Mouse (Mus musculus) liver, embryonic 14.5 days (tissue): Measurements from ENCODE around the gene Mndal. TPM values are rescaled to one million over a fixed set of nuclear protein-coding genes. Genes with fewer than 3 reads are reported as not detected.
"Not testable (repeated sequence)": the region's sequence is repeated elsewhere in the genome, so short reads cannot be mapped to it uniquely, and the experiment has no call there.

Experiments
- ATAC-seq: fragments of 200-750 bp; cut with Nextera tagmentation; 2 replicates; pipeline ENCODE4 v1.8.0; 2017; ENCODE audit warnings: moderate number of reproducible peaks, mild to moderate bottlenecking, moderate library complexity; ENCODE audit not compliant: insufficient read depth
- DNase-seq, 3 experiments: peaks; one replicate each; pipeline ENCODE4 v3.0.0-alpha.2; 2012 to 2013; ENCODE audit warnings: low read depth in 3 of 3, low spot score in 3 of 3
- H3K27ac ChIP-seq: fragments of 300-500 bp; sonication (generic); 2 replicates; pipeline ENCODE4 v1.5.1; 2014; ENCODE audit warnings: moderate library complexity, mild to moderate bottlenecking, control low read depth, inconsistent platforms
- H3K27me3 ChIP-seq: fragments of 300-500 bp; sonication (generic); 2 replicates; pipeline ENCODE4 v1.6.1; 2014; ENCODE audit warnings: mild to moderate bottlenecking, low read length, moderate library complexity; ENCODE audit not compliant: control insufficient read depth, insufficient read depth
- H3K36me3 ChIP-seq: fragments of 300-500 bp; sonication (generic); replicated peaks from 2 replicates; pipeline ENCODE4 v1.6.1; 2014; ENCODE audit warnings: low read depth; ENCODE audit not compliant: control insufficient read depth, insufficient read depth
- H3K4me1 ChIP-seq, 2 experiments: fragments of 200-500 bp in 1 of 2; fragments of 300-500 bp in 1 of 2; sonication (generic) in 1 of 2; replicated peaks; 2 replicates each; pipeline ENCODE4 v1.6.1; 2012 to 2014; ENCODE audit warnings: antibody characterized with exemption in 1 of 2, inconsistent platforms in 1 of 2, low read length in 1 of 2; ENCODE audit not compliant: control insufficient read depth in 2 of 2, insufficient read depth in 2 of 2
- H3K4me2 ChIP-seq: fragments of 300-500 bp; sonication (generic); 2 replicates; pipeline ENCODE4 v1.6.1; 2014; ENCODE audit warnings: low read depth, mild to moderate bottlenecking, control low read depth, moderate library complexity
- H3K4me3 ChIP-seq, 2 experiments: fragments of 200-500 bp in 1 of 2; fragments of 300-500 bp in 1 of 2; sonication (generic) in 1 of 2; 2 replicates each; pipeline ENCODE4 v1.5.1; 2012 to 2014; ENCODE audit warnings: low read depth in 2 of 2, low read length in 2 of 2, mild to moderate bottlenecking in 2 of 2, control low read depth in 1 of 2, inconsistent platforms in 1 of 2, moderate library complexity in 1 of 2; ENCODE audit not compliant: insufficient read depth in 1 of 2
- H3K9ac ChIP-seq: fragments of 300-500 bp; sonication (generic); replicated peaks from 2 replicates; pipeline ENCODE4 v1.6.1; 2014; ENCODE audit warnings: mild to moderate bottlenecking, control low read depth, moderate library complexity
- H3K9me3 ChIP-seq: fragments of 300-500 bp; sonication (generic); 2 replicates; pipeline ENCODE4 v1.6.1; 2016; ENCODE audit warnings: low read length, mixed read lengths; ENCODE audit not compliant: control insufficient read depth
- CTCF ChIP-seq: IDR thresholded peaks from 2 replicates; pipeline ENCODE4 v1.5.1; 2016; ENCODE audit warnings: antibody characterized with exemption, low read depth, control low read depth
- EP300 ChIP-seq: IDR thresholded peaks from 2 replicates; pipeline ENCODE4 v1.6.1; 2016; ENCODE audit warnings: antibody characterized with exemption, low read depth
- WGBS: fragments of 180-500 bp; shearing (Covaris S2); extraction: QIAGEN DNeasy Blood & Tissue Kit; methylation state at CpG from one replicate; pipeline ENCODE4 v1.1.7; 2014; ENCODE audit not compliant: insufficient replicate concordance; 5-methylcytosine and 5-hydroxymethylcytosine counted together
- polyA plus RNA-seq, 2 experiments: library from polyadenylated mRNA; depleted of rRNA in 1 of 2; stranded (reverse) in 1 of 2; unstranded in 1 of 2; fragments of >200 nt; fragmentation: Nextera tagmentation in 1 of 2; extraction: Ambion mirVana in 1 of 2; gene quantifications; 2 replicates each; pipeline versions ENCODE4 v1.2.1 to v1.2.3; 2012 to 2014

Gene Mndal
- polyA plus RNA-seq, 2 experiments, result 2.6 to 2.8 TPM

GRCm38 (mm10) chr1:173866504-173866903 is 75.8 kb downstream of the Mndal start:
- TF ChIP-seq CTCF (no peak), EP300 (no peak)
- no peak overlapping the region for H3K4me3 ChIP-seq
- no peaks in the 10 kb centered on the region for H3K4me1 ChIP-seq
- H3K27ac ChIP-seq, result no peak overlapping the region
- ATAC-seq (peak; percentile 91), DNase-seq (peak; percentile 33 to 45 (median 36))
- H3K4me2 ChIP-seq, result no peak overlapping the region
- no peaks in the 10 kb centered on the region for H3K9me3 ChIP-seq
- WGBS, result 62% methylated on average over 12 of the region's 12 CpGs
- H3K36me3 ChIP-seq, result no peaks in the 10 kb centered on the region
- no peak overlapping the region for H3K9ac ChIP-seq
- H3K27me3 ChIP-seq, result no peaks in the 10 kb centered on the region

- not testable (repeated sequence) for H3K36me3 ChIP-seq, H3K27me3 ChIP-seq, H3K4me2 ChIP-seq, H3K9ac ChIP-seq, H3K4me1 ChIP-seq, H3K4me3 ChIP-seq, H3K27ac ChIP-seq, ATAC-seq, DNase-seq, H3K9me3 ChIP-seq
- peak; percentile 15; the same call in 1 of the 2 replicates for TF ChIP-seq CTCF
Observed at GRCm38 (mm10) chr1:173853711-173854110, 88.6 kb downstream of the Mndal start.

- H3K4me1 ChIP-seq, H3K9me3 ChIP-seq: not testable (repeated sequence)
- WGBS, result 76% methylated on average over 4 of the region's 4 CpGs
Observed at GRCm38 (mm10) chr1:173852853-173853252, 89.4 kb downstream of the Mndal start.

GRCm38 (mm10) chr1:173846193-173846592 is 96.1 kb downstream of the Mndal start:
- ATAC-seq, DNase-seq, H3K4me3 ChIP-seq, H3K9ac ChIP-seq, H3K4me2 ChIP-seq, H3K9me3 ChIP-seq, H3K27ac ChIP-seq, H3K36me3 ChIP-seq, H3K27me3 ChIP-seq: not testable (repeated sequence)
- WGBS, result 41% methylated on average over 4 of the region's 4 CpGs
- peaks cover 3 to 10% of the 10 kb centered on the region in 2 experiments; a peak in 3 of 4 replicates for H3K4me1 ChIP-seq

More at GRCm38 (mm10) chr1:173852853-173853252, 89.4 kb downstream of the Mndal start:
- not testable (repeated sequence) for H3K36me3 ChIP-seq, H3K27ac ChIP-seq, H3K9ac ChIP-seq, H3K4me3 ChIP-seq, DNase-seq, H3K27me3 ChIP-seq, H3K4me2 ChIP-seq
- peak; percentile 18; the same call in 1 of the 2 replicates for ATAC-seq

- peak overlapping the region; percentile 41 for H3K27ac ChIP-seq
- peak; percentile 99 for ATAC-seq
- H3K9me3 ChIP-seq, result no peaks in the 10 kb centered on the region
- no peak for TF ChIP-seq CTCF
- peak; percentile 92 for TF ChIP-seq EP300
- WGBS, result 69% methylated on average over 1 of the region's 1 CpGs
- H3K36me3 ChIP-seq, result no peaks in the 10 kb centered on the region
- H3K4me3 ChIP-seq, result no peak overlapping the region
- no peaks in the 10 kb centered on the region for H3K27me3 ChIP-seq
- H3K4me1 ChIP-seq, result peaks cover 3 to 10% of the 10 kb centered on the region in 2 experiments; a peak in 3 of 4 replicates
- peak overlapping the region; percentile 16; the same call in 1 of the 2 replicates for H3K4me2 ChIP-seq
- DNase-seq, result peak in 2 of 3 experiments; percentile 44 to 64
- H3K9ac ChIP-seq, result no peak overlapping the region
Observed at GRCm38 (mm10) chr1:173844754-173845153, 97.5 kb downstream of the Mndal start.

- not testable (repeated sequence) for DNase-seq, H3K36me3 ChIP-seq, H3K4me3 ChIP-seq, H3K27me3 ChIP-seq, ATAC-seq, H3K9ac ChIP-seq, H3K27ac ChIP-seq, H3K4me1 ChIP-seq, H3K4me2 ChIP-seq, H3K9me3 ChIP-seq
- 32% methylated on average over 2 of the region's 2 CpGs for WGBS
Observed at GRCm38 (mm10) chr1:173821481-173821803, 120.8 kb downstream of the Mndal start.

GRCm38 (mm10) chr1:173820794-173821480 is 121.4 kb downstream of the Mndal start:
- H3K9ac ChIP-seq, H3K36me3 ChIP-seq, H3K4me2 ChIP-seq, H3K9me3 ChIP-seq, H3K4me3 ChIP-seq, DNase-seq, H3K27me3 ChIP-seq, H3K4me1 ChIP-seq, H3K27ac ChIP-seq: not testable (repeated sequence)
- 0 out of 2 replicates have a peak, but pooled peaks have one; percentile 18 for ATAC-seq
- 39% methylated on average over 2 of the region's 2 CpGs for WGBS

GRCm38 (mm10) chr1:173809294-173809693 is 133.0 kb downstream of the Mndal start:
- peak in 1 of 3 experiments; percentile 9 for DNase-seq
- not testable (repeated sequence) for H3K4me1 ChIP-seq, H3K4me3 ChIP-seq, H3K9me3 ChIP-seq, H3K27ac ChIP-seq, H3K27me3 ChIP-seq, H3K9ac ChIP-seq, H3K36me3 ChIP-seq, ATAC-seq, H3K4me2 ChIP-seq
- 24% methylated on average over 2 of the region's 2 CpGs for WGBS
